8 mouse cellular contexts compared by ENCODE assay signal in genomic region chr4:133042651-133043635, GRCm38 (mm10). TPM values are rescaled to one million over a fixed set of nuclear protein-coding genes. Genes with fewer than 3 reads are reported as not detected.
DNase-seq lines count a peak whose midpoint lies in the region; ATAC-seq and TF ChIP-seq lines count a peak whose summit lies in the region.

No protein-coding gene starts in this region.

- 10% methylated on average over 28 of the region's 28 CpGs for WGBS in heart, postnatal 0 days
- 7% methylated on average over 28 of the region's 28 CpGs for WGBS in limb, embryonic 13.5 days
- 5% methylated on average over 28 of the region's 28 CpGs for WGBS in neural tube, embryonic 14.5 days

- H3K4me2 ChIP-seq in heart, postnatal 0 days (ENCODE audit: low read depth, low read length) = peak overlapping the region; percentile 43
- H3K4me2 ChIP-seq in limb, embryonic 13.5 days (replicated peaks) = peak overlapping the region; percentile 98
- peak overlapping the region; percentile 33 for H3K4me2 ChIP-seq in neural tube, embryonic 14.5 days (ENCODE audit: low read depth, low read length)

- H3K27me3 ChIP-seq in heart, postnatal 0 days (ENCODE audit: control insufficient read depth, insufficient read depth, low read length) = no peaks in the 10 kb centered on the region
- no peaks in the 10 kb centered on the region for H3K27me3 ChIP-seq in limb, embryonic 13.5 days
- H3K27me3 ChIP-seq in neural tube, embryonic 14.5 days (ENCODE audit: control insufficient read depth, insufficient read depth, low read length) = no peaks in the 10 kb centered on the region

- TF ChIP-seq CTCF in heart, postnatal 0 days (IDR thresholded peaks at IDR 0.05; ENCODE audit: low read depth) = no peak

- peak; percentile 78 to 85 for DNase-seq in cerebellum, postnatal 10 days
- DNase-seq in cerebellum, adult 8-10 months = no peak
- DNase-seq in right cerebral cortex, adult 2 months (ENCODE audit: low spot score in 2 of 2) = peak; percentile 62 to 65
- DNase-seq in right cerebral cortex, postnatal 25 days = no peak
- peak; percentile 74 for DNase-seq in heart, postnatal 0 days (ENCODE audit: low spot score)
- DNase-seq in urinary bladder, adult 2 months (ENCODE audit: low spot score) = no peak

- no peaks in the 10 kb centered on the region for H3K9me3 ChIP-seq in heart, postnatal 0 days (replicated peaks; ENCODE audit: control insufficient read depth, low read length)
- no peaks in the 10 kb centered on the region for H3K9me3 ChIP-seq in limb, embryonic 13.5 days
- no peaks in the 10 kb centered on the region for H3K9me3 ChIP-seq in neural tube, embryonic 14.5 days (ENCODE audit: control insufficient read depth, low read length)

- peak; percentile 3; the same call in 1 of the 2 replicates for ATAC-seq in heart, postnatal 0 days (ENCODE audit: insufficient read depth, low read depth)
- ATAC-seq in limb, embryonic 13.5 days (ENCODE audit: low FRiP score, low read depth) = peak; percentile 33
- ATAC-seq in neural tube, embryonic 14.5 days (ENCODE audit: low read depth) = peak; percentile 79

- H3K27ac ChIP-seq in heart, postnatal 0 days (ENCODE audit: low read depth) = peak overlapping the region; percentile 83
- H3K27ac ChIP-seq in limb, embryonic 13.5 days = peak overlapping the region; percentile 87
- H3K27ac ChIP-seq in neural tube, embryonic 14.5 days (ENCODE audit: low read depth, low read length) = peak overlapping the region; percentile 74

- H3K36me3 ChIP-seq in heart, postnatal 0 days (replicated peaks; ENCODE audit: control insufficient read depth, insufficient read depth, low read length) = no peaks in the 10 kb centered on the region
- H3K36me3 ChIP-seq in limb, embryonic 13.5 days = no peaks in the 10 kb centered on the region
- H3K36me3 ChIP-seq in neural tube, embryonic 14.5 days (ENCODE audit: control insufficient read depth, insufficient read depth, low read length) = no peaks in the 10 kb centered on the region

- H3K9ac ChIP-seq in heart, postnatal 0 days (replicated peaks; ENCODE audit: low read depth, low read length) = peak overlapping the region; percentile 44
- peak overlapping the region; percentile 43; the same call in 1 of the 2 replicates for H3K9ac ChIP-seq in limb, embryonic 13.5 days
- H3K9ac ChIP-seq in neural tube, embryonic 14.5 days (replicated peaks; ENCODE audit: low read depth, low read length) = peak overlapping the region; percentile 25; the same call in 1 of the 2 replicates

- H3K4me3 ChIP-seq in heart, postnatal 0 days (ENCODE audit: low read depth, low read length) = peak overlapping the region; percentile 17
- peak overlapping the region; percentile 67 for H3K4me3 ChIP-seq in limb, embryonic 13.5 days
- H3K4me3 ChIP-seq in neural tube, embryonic 14.5 days (ENCODE audit: low read depth, low read length) = peak overlapping the region; percentile 6; the same call in 1 of the 2 replicates

- TF ChIP-seq EP300 in heart, postnatal 0 days (IDR thresholded peaks at IDR 0.05; ENCODE audit: low read depth) = no peak

- peaks cover 87% of the 10 kb centered on the region for H3K4me1 ChIP-seq in heart, postnatal 0 days (ENCODE audit: control insufficient read depth, insufficient read depth)
- H3K4me1 ChIP-seq in limb, embryonic 13.5 days = peaks cover 87% of the 10 kb centered on the region
- H3K4me1 ChIP-seq in neural tube, embryonic 14.5 days (ENCODE audit: control insufficient read depth, insufficient read depth, low read length) = peaks cover 91% of the 10 kb centered on the region

RNA-seq across cellular contexts. Expression of gene Ahdc1, which starts 31.9 kb away (rescaled TPM):
- 40.5 and 57.2 TPM in 2 replicates for total RNA-seq in heart, postnatal 0 days (2014; rRNA removed; ENCODE audit: low replicate concordance)
- 4.6 and 5.2 TPM in 2 replicates for polyA plus RNA-seq in heart, postnatal 0 days (2015; fragmentation: Nextera tagmentation; extraction: Ambion mirVana)
- polyA plus RNA-seq in limb, embryonic 13.5 days (2015; fragmentation: Nextera tagmentation; extraction: Ambion mirVana) = 11.3 and 11.5 TPM in 2 replicates
- polyA plus RNA-seq in neural tube, embryonic 14.5 days (2014; fragmentation: Nextera tagmentation; extraction: Ambion mirVana) = 12.2 and 13.1 TPM in 2 replicates
- polyA plus RNA-seq in urinary bladder, adult 2 months (2012; rRNA removed) = 5.3 and 13.3 TPM in 2 replicates

Comparison
In these comparisons a context has a peak if more than half of its experiments do, and no peak if none do; other contexts are left out.
1. DNase-seq: peak in cerebellum, postnatal 10 days (2 of 2), right cerebral cortex, adult 2 months (2 of 2) and heart, postnatal 0 days (single experiment); none in cerebellum, adult 8-10 months (single experiment), right cerebral cortex, postnatal 25 days (single experiment) and urinary bladder, adult 2 months (single experiment).
2. ATAC-seq: peak in every context shown above with its lines; median percentile 79 in neural tube, embryonic 14.5 days; 33 in limb, embryonic 13.5 days; 3 in heart, postnatal 0 days.
3. H3K4me2 ChIP-seq: peak in every context shown above with its lines; median percentile 98 in limb, embryonic 13.5 days; 43 in heart, postnatal 0 days; 33 in neural tube, embryonic 14.5 days.
4. H3K4me3 ChIP-seq: peak in every context shown above with its lines; median percentile 67 in limb, embryonic 13.5 days; 17 in heart, postnatal 0 days; 6 in neural tube, embryonic 14.5 days.
5. Peak in every context shown above with its lines, with median percentiles within 50 percentile points of each other: H3K27ac ChIP-seq and H3K9ac ChIP-seq.